Mouse (Mus musculus) bone marrow, adult 2 months (tissue): ENCODE data around the gene Sez6l.

Experiments
- CTCF ChIP-seq: fragments of 200-500 bp; IDR thresholded peaks from 2 replicates; pipeline ENCODE4 v1.5.1; 2011; ENCODE audit warnings: low read length, control low read depth; ENCODE audit not compliant: control insufficient read depth, insufficient read depth
- POLR2A ChIP-seq: fragments of 200-500 bp; IDR thresholded peaks from 2 replicates; pipeline ENCODE4 v1.6.1; 2011; ENCODE audit warnings: low read depth, mild to moderate bottlenecking, control low read depth, low read length, borderline replicate concordance; ENCODE audit not compliant: control insufficient read depth

- TF ChIP-seq CTCF, result no peak
- no peak for TF ChIP-seq POLR2A
Observed at GRCm38 (mm10) chr5:112389352-112389751, 187.6 kb downstream of the Sez6l start.
